Mouse (Mus musculus) heart, postnatal 10 days (tissue): ENCODE data around the gene Gm14685. TPM values are rescaled to one million over a fixed set of nuclear protein-coding genes. Genes with fewer than 3 reads are reported as not detected.
"Not testable (repeated sequence)": the region's sequence is repeated elsewhere in the genome, so short reads cannot be mapped to it uniquely, and the experiment has no call there.

Experiments used
- DNase-seq, 2 experiments: peaks; one replicate each; pipeline ENCODE4 v3.0.0; 2021
- intact Hi-C: fragments of 180-260 bp; cut with DNase I; formaldehyde crosslinking; loops from one replicate; pipeline ENCODE4 v1.15.1; 2025
- total RNA-seq, 2 experiments: library from RNA; stranded (reverse); gene quantifications; 2 replicates each; pipeline ENCODE4 v1.2.3; 2021

The Gm14685 gene
- not detected for total RNA-seq

- intact Hi-C loops, DNase-seq: not testable (repeated sequence)
Measured at GRCm38 (mm10) chrX:73116747-73117146, at the start of gene Gm14685. TSS of gene Gm14685 (plus strand) at chrX:73117047.

GRCm38 (mm10) chrX:73082267-73083055 is 34.4 kb upstream of the Gm14685 start, which contains the start of gene Xlr4a:
TSS of gene Xlr4a (minus strand) at chrX:73082478.
- intact Hi-C loops: not testable (repeated sequence)

GRCm38 (mm10) chrX:73096941-73097508 is 19.8 kb upstream of the Gm14685 start, which contains the start of gene Xlr3a:
TSS of gene Xlr3a (minus strand) at chrX:73097095.
- intact Hi-C loops: not testable (repeated sequence)

More at GRCm38 (mm10) chrX:73082267-73083055, 34.4 kb upstream of the Gm14685 start, which contains the start of gene Xlr4a:
- not testable (repeated sequence) for DNase-seq

GRCm38 (mm10) chrX:73122859-73123829 is 6.3 kb downstream of the Gm14685 start:
- intact Hi-C loops, DNase-seq: not testable (repeated sequence)

More at GRCm38 (mm10) chrX:73096941-73097508, 19.8 kb upstream of the Gm14685 start, which contains the start of gene Xlr3a:
- DNase-seq: peak in 1 of 2 experiments; percentile 5

- intact Hi-C loops, DNase-seq: not testable (repeated sequence)
Measured at GRCm38 (mm10) chrX:73143218-73143618, 26.4 kb downstream of the Gm14685 start.

GRCm38 (mm10) chrX:73148496-73148895 is 31.6 kb downstream of the Gm14685 start, which contains the start of gene Xlr5b:
TSS of gene Xlr5b (plus strand) at chrX:73148796.
- intact Hi-C loops, DNase-seq: not testable (repeated sequence)

GRCm38 (mm10) chrX:73149350-73149749 is 32.5 kb downstream of the Gm14685 start, which contains the start of gene DXBay18:
TSS of gene DXBay18 (minus strand) at chrX:73149450.
- DNase-seq, intact Hi-C loops: not testable (repeated sequence)

- DNase-seq, intact Hi-C loops: not testable (repeated sequence)
Measured at GRCm38 (mm10) chrX:73176889-73177288, 60.0 kb downstream of the Gm14685 start, which contains the start of gene Spin2d. TSS of gene Spin2d (minus strand) at chrX:73176989.

Other genes starting within 250 kb of the Gm14685 start
- 10 to 100 TPM; 31.9 to 38.5 TPM for gene Cetn2, start 198.6 kb upstream of the Gm14685 start, total RNA-seq
- gene Nsdhl, start 198.5 kb upstream of the Gm14685 start, total RNA-seq: 10 to 100 TPM in 1 of 2 experiments, 1 to 10 TPM in 1; 9.8 to 10.3 TPM
- 1 to 10 TPM; 2.3 to 3.3 TPM for gene Zfp185, start 129.7 kb upstream of the Gm14685 start, total RNA-seq
- gene Pnma5, start 79.9 kb upstream of the Gm14685 start, total RNA-seq: under 1 TPM in 1 of 2 experiments, not detected in 1; 0.15 TPM
- not detected for gene Pnma3, start 52.3 kb upstream of the Gm14685 start, total RNA-seq
- 1 to 10 TPM in 1 of 2 experiments, not detected in 1; 1.2 TPM for gene Xlr4a, start 34.6 kb upstream of the Gm14685 start, total RNA-seq
- 1 to 10 TPM in 1 of 2 experiments, under 1 TPM in 1; 0.98 to 1.8 TPM for gene Xlr3a, start 20.0 kb upstream of the Gm14685 start, total RNA-seq
- not detected for gene Xlr5b, start 31.7 kb downstream of the Gm14685 start, total RNA-seq
- gene DXBay18, start 32.4 kb downstream of the Gm14685 start, total RNA-seq: not detected
- not detected for gene Spin2d, start 59.9 kb downstream of the Gm14685 start, total RNA-seq
- 1 to 10 TPM; 2.8 to 3.3 TPM for gene Xlr3b, start 75.2 kb downstream of the Gm14685 start, total RNA-seq
- 1 to 10 TPM in 1 of 2 experiments, under 1 TPM in 1; 0.77 to 1.2 TPM for gene Xlr4b, start 97.3 kb downstream of the Gm14685 start, total RNA-seq
- 1 to 10 TPM; 5.8 to 7.3 TPM for gene F8a, start 111.2 kb downstream of the Gm14685 start, total RNA-seq
- gene Xlr4c, start 126.1 kb downstream of the Gm14685 start, total RNA-seq: not detected
- gene Xlr3c, start 148.3 kb downstream of the Gm14685 start, total RNA-seq: not detected
- not detected for gene Xlr5a, start 175.9 kb downstream of the Gm14685 start, total RNA-seq
- gene Xlr5c, start 175.9 kb downstream of the Gm14685 start, total RNA-seq: not detected
- gene Gm45015, start 219.8 kb downstream of the Gm14685 start, total RNA-seq: not detected
- 1 to 10 TPM; 6.7 to 8.1 TPM for gene Zfp275, start 225.6 kb downstream of the Gm14685 start, total RNA-seq